Mouse (Mus musculus): Measurements from ENCODE around the gene Map4k5.

The Map4k5 gene

DNA sequence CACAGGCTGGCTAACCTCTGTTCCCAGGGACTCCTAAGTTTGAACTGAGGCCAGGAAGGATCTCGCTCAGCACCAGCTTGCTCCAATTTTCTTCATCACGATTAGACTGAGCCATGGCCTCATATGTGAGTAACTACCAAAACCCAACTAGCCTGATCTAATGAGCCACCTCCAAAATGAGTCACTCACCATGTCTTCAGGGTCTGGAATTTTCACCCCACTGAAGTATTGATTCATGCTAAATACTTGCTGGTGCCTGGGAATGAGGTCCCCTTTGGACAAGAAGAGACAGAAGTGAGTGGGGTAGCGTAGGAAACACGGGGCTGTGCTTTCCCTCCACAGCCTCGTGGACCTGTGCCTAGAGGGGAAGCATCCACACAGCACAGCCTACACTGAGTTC lies 139.1 kb downstream of the Map4k5 start:
- DNase-seq (ENCODE audit: low spot score), result no peak

Measured in ovary, postnatal 14 days (tissue).